Mouse (Mus musculus): ENCODE measurements around the gene Hhex. TPM values are rescaled to one million over a fixed set of nuclear protein-coding genes. Genes with fewer than 3 reads are reported as not detected.

The Hhex gene
- polyA plus RNA-seq, 1 experiment from 2014 or later: 7.8 TPM

DNA sequence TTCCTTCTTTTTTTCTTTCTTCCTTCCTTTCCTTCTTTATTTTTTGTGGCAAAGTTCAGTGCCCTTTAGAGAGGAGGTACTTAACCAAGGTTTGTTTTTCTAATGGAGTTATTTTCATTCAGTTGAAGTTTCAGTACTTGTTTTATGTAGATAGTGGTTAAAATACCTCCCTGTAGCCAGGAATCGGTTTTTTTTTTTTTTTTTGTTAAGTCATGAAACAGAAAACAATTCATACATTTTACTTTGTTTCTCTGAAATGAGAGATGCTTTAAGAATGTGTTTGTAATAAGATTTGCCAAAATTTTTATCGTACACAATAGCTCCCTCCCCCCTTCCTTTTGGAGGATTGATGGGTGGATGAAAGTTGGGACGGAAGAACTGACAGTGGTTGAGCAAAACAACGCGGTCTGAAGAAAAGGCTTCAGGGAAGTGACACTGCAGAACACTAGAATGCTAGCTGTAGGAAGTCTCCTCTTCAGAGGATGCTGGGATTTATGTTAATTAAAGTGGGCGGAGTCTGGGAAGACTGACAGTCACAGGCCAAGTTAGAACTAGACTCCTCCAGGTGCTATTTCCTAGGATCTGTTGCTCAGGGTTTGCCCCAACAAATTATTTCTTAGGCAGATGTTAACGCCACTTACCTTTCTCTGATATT lies 54.1 kb downstream of the Hhex start:
- no peak for ATAC-seq (ENCODE audit: insufficient number of reproducible peaks, insufficient read depth, low FRiP score, low TSS enrichment)
- H3K27me3 ChIP-seq: no peaks in the 10 kb centered on the region
- H3K4me2 ChIP-seq (replicated peaks): no peak overlapping the region
- no peak overlapping the region for H3K4me3 ChIP-seq
- WGBS: 62% methylated on average over 7 of the region's 7 CpGs
- H3K9me3 ChIP-seq: no peaks in the 10 kb centered on the region
- no peak overlapping the region for H3K27ac ChIP-seq
- H3K4me1 ChIP-seq: no peaks in the 10 kb centered on the region
- H3K36me3 ChIP-seq: no peaks in the 10 kb centered on the region
- no peak overlapping the region for H3K9ac ChIP-seq

Other genes starting within 250 kb of the Hhex start
- 143 and 144 TPM in 2 replicates for gene March5, start 227.3 kb upstream of the Hhex start, polyA plus RNA-seq (2016; fragmentation: Nextera tagmentation; extraction: Ambion mirVana)
- 1.0 and 1.3 TPM in 2 replicates for gene Cpeb3, start 226.2 kb upstream of the Hhex start, polyA plus RNA-seq (2016; fragmentation: Nextera tagmentation; extraction: Ambion mirVana)
- gene Ide, start 97.0 kb upstream of the Hhex start, polyA plus RNA-seq (2016; fragmentation: Nextera tagmentation; extraction: Ambion mirVana): 31.5 and 34.3 TPM in 2 replicates
- 72.1 and 74.7 TPM in 2 replicates for gene Kif11, start 58.4 kb upstream of the Hhex start, polyA plus RNA-seq (2016; fragmentation: Nextera tagmentation; extraction: Ambion mirVana)
- gene Exoc6, start 115.6 kb downstream of the Hhex start, polyA plus RNA-seq (2016; fragmentation: Nextera tagmentation; extraction: Ambion mirVana): 7.4 and 7.7 TPM in 2 replicates